Mouse (Mus musculus) midbrain, embryonic 16.5 days (tissue): ENCODE results near the gene Prok1. TPM values are rescaled to one million over a fixed set of nuclear protein-coding genes. Genes with fewer than 3 reads are reported as not detected.

Experiments used
- ATAC-seq: fragments of 200-750 bp; cut with Nextera tagmentation; 2 replicates; pipeline ENCODE4 v1.8.0; 2017; ENCODE audit warnings: moderate TSS enrichment
- H3K27ac ChIP-seq: fragments of 300-500 bp; sonication (generic); 2 replicates; pipeline ENCODE4 v1.5.1; 2014; ENCODE audit warnings: mild to moderate bottlenecking, low read length, mixed read lengths
- H3K27me3 ChIP-seq: fragments of 300-500 bp; sonication (generic); 2 replicates; pipeline ENCODE4 v1.6.1; 2014; ENCODE audit warnings: low read depth, low read length, mixed read lengths; ENCODE audit not compliant: control insufficient read depth, insufficient read depth
- H3K36me3 ChIP-seq: fragments of 300-500 bp; sonication (generic); 2 replicates; pipeline ENCODE4 v1.6.1; 2014; ENCODE audit warnings: mild to moderate bottlenecking, low read length, moderate library complexity, mixed read lengths; ENCODE audit not compliant: control insufficient read depth, insufficient read depth
- H3K4me1 ChIP-seq: fragments of 300-500 bp; sonication (generic); 2 replicates; pipeline ENCODE4 v1.6.1; 2014; ENCODE audit warnings: mild to moderate bottlenecking, low read length, mixed read lengths; ENCODE audit not compliant: control insufficient read depth, insufficient read depth
- H3K4me2 ChIP-seq: fragments of 300-500 bp; sonication (generic); 2 replicates; pipeline ENCODE4 v1.6.1; 2014; ENCODE audit warnings: mild to moderate bottlenecking, low read length, mixed read lengths
- H3K4me3 ChIP-seq: fragments of 300-500 bp; sonication (generic); 2 replicates; pipeline ENCODE4 v1.5.1; 2014; ENCODE audit warnings: low read depth, mild to moderate bottlenecking, low read length, moderate library complexity, mixed read lengths
- H3K9ac ChIP-seq: fragments of 300-500 bp; sonication (generic); 2 replicates; pipeline ENCODE4 v1.6.1; 2014; ENCODE audit warnings: low read depth, low read length, mixed read lengths
- H3K9me3 ChIP-seq: fragments of 300-500 bp; sonication (generic); replicated peaks from 2 replicates; pipeline ENCODE4 v1.6.1; 2014; ENCODE audit warnings: mild to moderate bottlenecking, low read length, mixed read lengths; ENCODE audit not compliant: control insufficient read depth, poor library complexity, severe bottlenecking
- WGBS: fragments of 180-500 bp; shearing (Covaris S2); extraction: QIAGEN DNeasy Blood & Tissue Kit; methylation state at CpG from one replicate; pipeline ENCODE4 v1.1.7; 2014; 5-methylcytosine and 5-hydroxymethylcytosine counted together
- polyA plus RNA-seq: library from polyadenylated mRNA; unstranded; fragments of >200 nt; fragmentation: Nextera tagmentation; extraction: Ambion mirVana; gene quantifications from 2 replicates; pipeline ENCODE4 v1.2.1, GENCODE M21; 2015

Prok1 gene
- polyA plus RNA-seq, 1 experiment from 2014 or later = 0.08 TPM

- no peak for ATAC-seq
- H3K4me2 ChIP-seq = no peak overlapping the region
- no peaks in the 10 kb centered on the region for H3K36me3 ChIP-seq
- WGBS = 74% methylated on average over 3 of the region's 3 CpGs
- no peaks in the 10 kb centered on the region for H3K4me1 ChIP-seq
- no peak overlapping the region for H3K4me3 ChIP-seq
- no peaks in the 10 kb centered on the region for H3K9me3 ChIP-seq
- no peak overlapping the region for H3K27ac ChIP-seq
- no peak overlapping the region for H3K9ac ChIP-seq
- no peaks in the 10 kb centered on the region; the same call in 1 of the 2 replicates for H3K27me3 ChIP-seq
These were observed 9.5 kb upstream of the Prok1 start for GRCm38 (mm10) chr3:107249042-107249441.

GRCm38 (mm10) chr3:107246876-107247275 lies 7.4 kb upstream of the Prok1 start:
- no peak for ATAC-seq
- Histone ChIP-seq H3K9me3 (no peaks in the 10 kb centered on the region), H3K36me3 (no peaks in the 10 kb centered on the region), H3K4me1 (no peaks in the 10 kb centered on the region; the same call in 1 of the 2 replicates), H3K9ac (no peak overlapping the region), H3K4me3 (no peak overlapping the region), H3K27me3 (no peaks in the 10 kb centered on the region; the same call in 1 of the 2 replicates), H3K4me2 (no peak overlapping the region), H3K27ac (no peak overlapping the region)
- 75% methylated on average over 6 of the region's 6 CpGs for WGBS

GRCm38 (mm10) chr3:107241389-107242094 lies 2.0 kb upstream of the Prok1 start:
- Histone ChIP-seq H3K4me2 (no peak overlapping the region), H3K27ac (no peak overlapping the region), H3K9ac (no peak overlapping the region), H3K4me3 (no peak overlapping the region), H3K9me3 (no peaks in the 10 kb centered on the region), H3K4me1 (no peaks in the 10 kb centered on the region; the same call in 1 of the 2 replicates), H3K36me3 (no peaks in the 10 kb centered on the region), H3K27me3 (no peaks in the 10 kb centered on the region; the same call in 1 of the 2 replicates)
- ATAC-seq = peak; percentile 66; the same call in 1 of the 2 replicates
- 25% methylated on average over 14 of the region's 14 CpGs for WGBS

DNA sequence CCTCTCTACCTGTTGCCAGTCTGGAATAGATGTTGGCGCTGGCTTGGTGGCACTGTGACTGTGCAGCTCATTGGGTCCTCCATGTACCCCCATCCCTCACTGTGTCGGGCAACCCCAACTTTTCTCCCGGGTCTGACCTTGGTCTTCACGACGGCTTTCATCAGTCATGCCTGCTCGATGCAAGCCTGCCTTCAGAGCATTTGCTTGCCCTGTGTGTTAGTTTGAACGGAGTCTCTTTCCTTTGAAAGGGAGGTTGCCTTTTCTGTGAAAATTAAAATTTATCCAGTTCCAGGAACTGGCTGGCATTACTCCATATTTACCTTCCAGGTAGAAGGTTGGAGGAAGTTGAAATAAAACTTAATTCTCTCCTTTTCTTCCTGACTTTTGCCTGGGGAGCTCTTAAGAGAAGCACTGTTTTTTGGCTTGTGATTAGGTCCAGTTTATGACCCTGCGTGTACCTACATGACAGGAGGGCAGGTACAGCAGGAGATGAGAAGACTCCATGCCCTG lies 981 bp downstream of the Prok1 start:
- no peaks in the 10 kb centered on the region; the same call in 1 of the 2 replicates for H3K4me1 ChIP-seq
- no peak overlapping the region for H3K27ac ChIP-seq
- no peak for ATAC-seq
- H3K9ac ChIP-seq = no peak overlapping the region
- H3K4me3 ChIP-seq = no peak overlapping the region
- H3K27me3 ChIP-seq = no peaks in the 10 kb centered on the region
- whole genome bisulfite sequencing = 89% methylated on average over 8 of the region's 8 CpGs
- H3K9me3 ChIP-seq = no peaks in the 10 kb centered on the region
- H3K4me2 ChIP-seq = no peak overlapping the region
- H3K36me3 ChIP-seq = no peaks in the 10 kb centered on the region

DNA sequence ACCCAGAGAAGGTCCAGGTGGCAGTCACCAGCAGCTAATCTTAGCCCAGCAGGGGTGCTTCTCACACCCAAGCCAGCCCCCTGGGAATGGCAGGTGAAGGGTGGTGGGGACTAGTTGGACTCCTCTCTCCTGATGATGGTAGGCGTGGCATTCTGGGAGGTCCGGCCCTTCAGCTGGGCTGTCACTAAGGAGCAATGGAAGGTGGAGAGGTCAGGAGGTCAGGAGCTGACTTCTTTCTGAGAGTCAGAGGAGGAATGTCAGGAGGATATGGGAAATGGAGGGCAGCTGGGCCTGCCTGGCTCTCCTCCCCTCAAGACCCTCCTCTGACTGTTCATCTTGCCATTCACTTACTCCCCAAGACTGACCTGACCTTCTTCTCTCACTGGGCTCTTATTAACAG lies 1.5 kb downstream of the Prok1 start:
- no peak overlapping the region for H3K4me2 ChIP-seq
- H3K36me3 ChIP-seq = no peaks in the 10 kb centered on the region
- 61% methylated on average over 2 of the region's 2 CpGs for WGBS
- no peaks in the 10 kb centered on the region; the same call in 1 of the 2 replicates for H3K4me1 ChIP-seq
- no peak overlapping the region for H3K9ac ChIP-seq
- no peak overlapping the region for H3K4me3 ChIP-seq
- no peak overlapping the region for H3K27ac ChIP-seq
- no peak for ATAC-seq
- H3K27me3 ChIP-seq = no peaks in the 10 kb centered on the region; the same call in 1 of the 2 replicates
- no peaks in the 10 kb centered on the region for H3K9me3 ChIP-seq

- Histone ChIP-seq H3K4me2 (no peak overlapping the region), H3K4me1 (no peaks in the 10 kb centered on the region), H3K27ac (no peak overlapping the region), H3K9me3 (no peaks in the 10 kb centered on the region), H3K27me3 (no peaks in the 10 kb centered on the region; the same call in 1 of the 2 replicates), H3K4me3 (no peak overlapping the region), H3K9ac (no peak overlapping the region), H3K36me3 (no peaks in the 10 kb centered on the region)
- WGBS = 22% methylated on average over 2 of the region's 2 CpGs
- ATAC-seq = peak; percentile 57
These were observed 5.6 kb downstream of the Prok1 start for GRCm38 (mm10) chr3:107233945-107234344.

DNA sequence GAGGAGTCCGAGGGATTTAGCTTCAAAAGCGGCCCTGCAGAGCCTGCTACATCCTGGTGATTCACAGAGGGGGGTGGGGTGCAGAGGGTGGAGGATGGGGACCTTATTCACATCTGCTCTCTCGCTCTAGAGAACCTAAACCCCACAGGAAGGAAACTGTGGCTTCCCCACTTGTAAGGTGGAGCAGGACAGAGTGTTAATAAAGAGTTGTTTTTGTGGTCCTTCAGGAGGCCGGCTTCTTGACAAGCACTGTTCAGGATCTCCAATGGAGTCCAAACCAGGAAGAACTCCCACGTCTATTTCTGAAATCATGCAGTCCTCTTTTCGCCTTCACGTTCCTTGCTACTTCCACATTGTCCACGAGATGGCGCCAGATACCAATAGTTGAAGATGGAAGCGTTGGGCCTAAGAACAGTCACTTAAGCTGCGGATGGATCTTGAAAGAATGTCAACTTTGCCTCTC lies 6.1 kb downstream of the Prok1 start:
- Histone ChIP-seq H3K9me3 (no peaks in the 10 kb centered on the region), H3K36me3 (no peaks in the 10 kb centered on the region), H3K27ac (no peak overlapping the region), H3K4me1 (no peaks in the 10 kb centered on the region), H3K9ac (peak overlapping the region; percentile 45), H3K4me3 (no peak overlapping the region), H3K27me3 (no peaks in the 10 kb centered on the region; the same call in 1 of the 2 replicates), H3K4me2 (0 out of 2 replicates have a peak overlapping the region, but pooled peaks have one; percentile 7)
- 6% methylated on average over 11 of the region's 11 CpGs for WGBS
- ATAC-seq = peak; percentile 67

DNA sequence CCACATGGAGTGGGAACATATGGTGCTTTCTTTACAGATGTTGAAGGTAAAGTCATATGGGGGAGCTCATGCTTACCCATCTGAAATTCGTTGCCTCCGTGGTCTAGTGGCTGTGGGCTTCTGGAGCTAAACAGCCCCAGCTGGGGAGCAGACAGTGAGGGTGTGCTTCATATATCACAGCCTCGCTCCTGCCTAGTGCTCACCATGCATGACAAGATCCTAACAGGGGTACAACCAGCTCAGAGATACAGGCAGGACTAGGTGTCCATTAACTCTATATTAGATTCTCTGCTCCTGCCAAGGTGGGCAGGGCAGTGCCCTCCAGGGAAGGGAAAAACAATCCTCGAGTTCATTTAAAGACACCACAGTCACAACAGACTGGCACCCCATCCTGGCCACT lies 8.3 kb downstream of the Prok1 start:
- Histone ChIP-seq H3K27ac (no peak overlapping the region), H3K4me3 (no peak overlapping the region), H3K36me3 (no peaks in the 10 kb centered on the region), H3K4me2 (no peak overlapping the region), H3K9ac (no peak overlapping the region), H3K27me3 (no peaks in the 10 kb centered on the region; the same call in 1 of the 2 replicates), H3K4me1 (no peaks in the 10 kb centered on the region), H3K9me3 (no peaks in the 10 kb centered on the region)
- no peak for ATAC-seq
- WGBS = 76% methylated on average over 4 of the region's 4 CpGs

DNA sequence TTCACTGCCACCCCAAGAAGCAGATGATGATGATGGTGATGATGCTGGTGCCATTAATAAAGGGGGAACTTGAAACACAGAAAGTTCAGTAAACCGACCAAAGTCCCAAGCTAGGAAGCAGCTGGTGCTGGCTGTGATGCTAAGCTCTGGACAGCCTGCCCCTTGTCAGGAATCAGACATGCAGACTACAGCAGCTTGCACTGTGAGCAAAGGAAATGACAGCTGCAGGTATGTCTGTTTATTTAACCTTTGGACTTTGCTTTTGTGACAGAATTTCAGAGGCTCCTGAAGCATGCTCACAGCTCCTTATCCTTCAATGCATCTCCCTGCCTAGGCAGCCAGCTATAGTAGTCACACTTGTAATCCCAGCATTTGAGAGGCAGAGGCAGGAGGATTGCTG lies 9.0 kb downstream of the Prok1 start, which contains the start of gene A630076J17Rik:
Gene A630076J17Rik, plus strand, starts transcription at position 88 of the 400 bp plus-strand sequence.
- no peaks in the 10 kb centered on the region for H3K4me1 ChIP-seq
- H3K27me3 ChIP-seq = no peaks in the 10 kb centered on the region; the same call in 1 of the 2 replicates
- no peaks in the 10 kb centered on the region for H3K9me3 ChIP-seq
- H3K4me3 ChIP-seq = no peak within 1 kb of the TSS
- ATAC-seq = no peak
- H3K9ac ChIP-seq = no peak within 1 kb of the TSS
- H3K27ac ChIP-seq = no peak within 1 kb of the TSS
- H3K4me2 ChIP-seq = no peak within 1 kb of the TSS
- WGBS = 53% methylated on average over 1 of the region's 1 CpGs
- no peaks in the 10 kb centered on the region for H3K36me3 ChIP-seq
